Mouse (Mus musculus): ENCODE results near the gene Syt5.

The Syt5 gene

DNA sequence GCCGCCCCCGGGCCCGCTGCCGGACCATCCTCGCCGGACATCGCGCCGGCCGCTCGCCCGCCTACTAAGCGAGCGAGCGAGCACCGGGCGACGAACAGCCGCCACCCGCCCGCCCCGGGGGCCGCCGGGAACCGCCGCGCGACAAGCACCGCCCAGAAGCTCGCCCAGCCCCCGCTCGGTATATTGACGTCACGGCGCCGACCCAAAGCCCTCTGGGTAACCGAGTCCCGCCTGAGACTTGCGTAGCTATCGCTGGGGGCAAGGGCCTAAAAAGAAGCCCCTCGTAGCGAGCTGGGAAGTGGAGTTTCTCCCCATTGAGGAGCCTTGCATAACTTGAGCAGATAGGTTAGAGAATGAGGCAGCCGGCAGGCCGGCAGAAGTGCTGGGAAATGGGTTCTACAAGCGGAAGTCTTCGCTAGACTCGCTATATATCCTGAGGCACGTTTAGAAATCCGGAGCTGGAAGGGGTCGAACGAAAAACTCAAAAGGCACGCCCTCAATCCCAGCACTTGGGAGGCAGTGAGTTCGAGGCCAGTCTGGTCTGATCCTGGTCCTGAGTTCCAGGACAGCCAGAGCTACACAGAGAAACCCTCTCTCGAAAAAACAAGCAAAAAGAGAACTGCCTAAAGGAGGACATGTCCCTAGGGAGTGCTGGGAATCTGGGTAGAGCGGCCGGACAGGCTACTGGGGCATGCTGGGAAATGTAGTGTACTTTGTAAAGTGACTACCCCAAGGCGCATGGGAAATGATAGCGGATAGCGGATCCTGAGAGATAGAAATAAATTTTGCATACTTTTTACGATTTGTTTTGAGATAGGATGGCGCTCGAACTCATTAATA, 45.6 kb downstream of the Syt5 start, which contains the start of gene Ppp1r12c:
Gene Ppp1r12c (minus strand): TSS at position 123 of the 840 bp plus-strand sequence.
- DNase-seq (ENCODE audit: low spot score in 2 of 2): peak; percentile 85 to 94

DNA sequence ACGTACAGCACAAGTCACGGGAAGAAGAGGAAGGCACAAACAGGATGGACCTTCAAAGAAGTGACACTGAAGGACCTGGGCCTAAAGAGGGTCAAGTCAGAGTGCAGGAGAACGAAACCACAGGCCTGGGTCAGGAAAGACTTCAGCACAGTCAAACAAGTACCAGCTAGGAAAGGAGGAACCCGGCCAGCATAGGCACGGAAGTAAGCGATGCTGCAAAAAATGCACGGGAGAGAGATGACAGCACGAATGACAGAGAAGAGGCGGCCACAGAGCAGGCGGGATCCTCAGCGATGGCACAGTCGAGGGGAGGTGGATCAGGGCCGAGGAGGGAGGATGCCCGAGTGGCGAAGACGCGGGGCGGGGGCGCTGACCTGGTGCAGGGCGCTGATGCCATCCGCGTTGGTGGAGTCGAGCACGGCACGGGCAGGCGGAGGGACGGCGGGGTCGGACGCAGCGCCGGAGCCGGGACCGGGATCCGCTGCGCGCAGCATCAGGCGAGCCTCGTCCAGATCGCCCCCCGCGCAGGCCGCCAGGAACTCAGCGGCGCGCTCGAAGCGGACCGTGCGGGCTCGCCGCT, 46.4 kb downstream of the Syt5 start:
- peak; percentile 36 to 62 for DNase-seq (ENCODE audit: low spot score in 2 of 2)

- DNase-seq (ENCODE audit: low spot score in 2 of 2): no peak
Observed at GRCm38 (mm10) chr7:4499034-4499433, 48.3 kb downstream of the Syt5 start.

GRCm38 (mm10) chr7:4498251-4498650, 49.1 kb downstream of the Syt5 start:
- DNase-seq (ENCODE audit: low spot score in 2 of 2): peak in 1 of 2 experiments; percentile 45

GRCm38 (mm10) chr7:4497271-4497903, 50.0 kb downstream of the Syt5 start:
- no peak for DNase-seq (ENCODE audit: low spot score in 2 of 2)

DNA sequence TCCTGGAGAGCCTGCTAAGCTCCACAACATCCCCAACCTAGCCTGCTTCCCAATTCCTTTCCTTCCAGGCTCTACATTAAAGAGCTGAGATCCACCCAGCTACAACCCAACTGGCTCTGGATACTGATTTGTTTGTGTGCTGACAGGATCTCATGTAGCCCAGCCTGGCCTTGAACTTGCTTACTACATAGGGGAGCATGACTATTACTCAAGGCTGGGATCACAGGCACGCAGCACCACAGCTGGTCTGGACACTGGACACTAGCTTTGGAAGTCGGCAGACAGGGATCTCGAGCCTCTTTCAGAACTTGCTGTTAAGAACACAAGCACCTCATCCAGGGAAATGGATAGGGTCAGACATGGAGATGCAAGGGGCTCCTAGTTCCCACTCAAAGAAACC, 50.9 kb downstream of the Syt5 start:
- no peak for DNase-seq (ENCODE audit: low spot score in 2 of 2)

- no peak for DNase-seq (ENCODE audit: low spot score in 2 of 2)
Observed at GRCm38 (mm10) chr7:4493991-4494390, 53.4 kb downstream of the Syt5 start.

- DNase-seq (ENCODE audit: low spot score in 2 of 2): no peak
Observed at GRCm38 (mm10) chr7:4492284-4493224, 54.8 kb downstream of the Syt5 start.

- DNase-seq (ENCODE audit: low spot score in 2 of 2): no peak
Observed at GRCm38 (mm10) chr7:4491308-4491707, 56.0 kb downstream of the Syt5 start.
